Mouse (Mus musculus) urinary bladder, postnatal 36 days (tissue): Measurements from ENCODE around the gene Slc39a3.

Source experiments
- DNase-seq, 2 experiments: peaks; one replicate each; pipeline ENCODE4 v3.0.0; 2022; ENCODE audit warnings: low spot score in 2 of 2, mixed read lengths in 1 of 2

Slc39a3 gene

DNA sequence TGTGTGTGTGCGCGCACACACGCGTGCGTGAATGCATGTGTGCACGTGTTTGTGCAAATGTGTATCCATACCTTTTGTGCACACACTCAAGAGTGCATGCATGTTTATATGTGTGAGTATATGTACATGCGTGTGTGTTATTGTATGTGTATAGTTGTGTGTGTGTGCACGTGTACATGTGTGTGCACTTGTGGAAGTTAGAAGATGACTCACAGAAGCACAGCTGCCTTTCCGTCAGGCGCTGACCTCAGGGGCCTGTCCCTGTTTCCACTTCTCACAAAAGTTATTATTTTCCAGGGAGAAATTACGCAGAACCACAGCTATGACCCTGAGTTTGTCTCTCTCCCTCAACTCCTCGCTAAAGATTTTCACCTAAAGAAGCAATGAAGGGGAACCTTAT, 53.0 kb downstream of the Slc39a3 start:
- DNase-seq: no peak

DNA sequence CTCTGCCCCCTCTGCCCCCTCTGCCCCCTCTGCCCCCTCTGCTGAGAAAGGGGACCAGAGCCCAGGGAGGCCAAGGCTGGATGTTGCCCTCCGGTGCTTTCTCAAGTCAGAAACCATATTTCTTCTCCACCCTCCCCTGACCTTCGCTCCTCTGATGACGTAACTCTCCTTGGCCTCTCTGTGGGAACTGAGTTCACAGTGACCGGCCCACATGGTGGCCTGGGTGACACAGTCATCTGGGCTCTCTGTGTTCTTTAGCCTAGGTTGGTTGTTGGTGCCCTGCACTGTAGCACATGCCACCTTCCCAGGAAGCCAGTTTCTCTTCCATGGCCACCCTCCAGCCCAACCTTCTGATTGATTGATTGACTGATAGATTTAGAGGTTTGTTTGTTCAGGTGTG, 54.8 kb downstream of the Slc39a3 start:
- DNase-seq: no peak

DNA sequence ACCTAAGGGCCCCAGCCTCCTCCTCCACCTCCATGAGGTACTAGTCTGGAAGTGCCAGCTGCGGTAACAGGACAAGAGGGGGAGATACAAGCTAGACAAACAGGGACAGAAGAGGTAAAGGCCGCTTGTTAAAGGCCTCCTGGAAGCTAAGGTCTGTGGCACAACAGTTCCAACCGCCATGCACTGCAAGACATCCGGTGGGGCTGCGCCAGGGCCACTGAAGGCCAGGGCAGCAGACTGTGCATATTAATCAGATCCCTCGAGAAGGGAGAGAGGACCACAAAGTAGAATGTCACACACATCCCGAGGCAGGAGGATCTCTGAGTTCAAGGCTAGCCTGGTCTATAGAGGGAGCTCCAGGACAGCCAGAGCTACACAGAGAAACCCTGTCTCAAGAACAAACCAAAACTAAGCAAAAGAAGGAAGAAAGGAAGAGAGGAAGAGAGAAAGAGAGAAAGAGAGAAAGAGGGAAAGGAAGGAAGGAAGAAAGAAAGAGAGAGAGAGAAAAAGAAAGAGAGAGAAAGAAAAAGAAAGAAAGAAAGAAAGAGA, 55.6 kb downstream of the Slc39a3 start:
- DNase-seq: no peak
